Mouse (Mus musculus): ENCODE measurements around the gene Impdh1. TPM values are rescaled to one million over a fixed set of nuclear protein-coding genes. Genes with fewer than 3 reads are reported as not detected.
A peak's percentile ranks its signal among the peaks of the same experiment; 100 is the strongest.

Gene Impdh1
- polyA plus RNA-seq, 1 experiment from 2014 or later: 44.9 TPM

DNA sequence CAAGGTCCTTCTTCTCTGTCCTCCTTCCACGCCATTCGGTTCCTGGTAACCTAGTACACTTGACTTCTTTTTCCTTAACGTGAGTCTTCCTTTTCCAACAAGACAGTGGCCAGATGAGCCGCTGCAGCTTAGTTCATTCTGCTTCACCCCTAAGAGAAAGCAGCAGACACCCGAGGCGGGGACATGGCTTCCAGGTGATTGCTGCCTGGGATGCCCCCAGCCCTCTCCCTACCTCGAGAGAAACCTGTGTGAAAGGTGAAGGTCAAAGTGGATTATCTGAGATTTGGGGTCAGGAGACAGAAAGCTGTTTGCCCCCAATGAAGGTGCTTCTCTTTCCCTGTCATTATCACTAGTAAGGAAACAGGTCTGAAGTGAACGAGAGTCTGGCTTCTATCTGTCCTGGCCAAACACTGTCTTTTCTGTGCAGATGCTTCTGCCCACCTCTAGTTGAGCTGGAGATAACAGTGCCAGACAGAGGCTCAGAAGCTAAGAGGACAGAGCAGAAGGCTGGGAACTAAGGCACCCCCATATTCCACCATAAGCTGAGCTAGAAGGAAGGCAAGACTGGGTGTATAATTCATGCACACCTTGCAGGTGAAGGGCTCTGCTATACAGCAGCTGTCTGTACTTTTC, 16.8 kb downstream of the Impdh1 start:
- H3K27ac ChIP-seq: no peak overlapping the region
- peaks cover 15% of the 10 kb centered on the region; the same call in 1 of the 2 replicates for H3K27me3 ChIP-seq
- no peak overlapping the region for H3K9ac ChIP-seq
- H3K4me3 ChIP-seq (replicated peaks): peak overlapping the region; percentile 44
- H3K4me2 ChIP-seq: peak overlapping the region; percentile 74
- no peaks in the 10 kb centered on the region for H3K9me3 ChIP-seq (replicated peaks)
- WGBS: 36% methylated on average over 8 of the region's 8 CpGs
- ATAC-seq (replicated peaks; ENCODE audit: low FRiP score): no peak
- peaks cover 15% of the 10 kb centered on the region for H3K4me1 ChIP-seq
- H3K36me3 ChIP-seq: peaks cover 28% of the 10 kb centered on the region

DNA sequence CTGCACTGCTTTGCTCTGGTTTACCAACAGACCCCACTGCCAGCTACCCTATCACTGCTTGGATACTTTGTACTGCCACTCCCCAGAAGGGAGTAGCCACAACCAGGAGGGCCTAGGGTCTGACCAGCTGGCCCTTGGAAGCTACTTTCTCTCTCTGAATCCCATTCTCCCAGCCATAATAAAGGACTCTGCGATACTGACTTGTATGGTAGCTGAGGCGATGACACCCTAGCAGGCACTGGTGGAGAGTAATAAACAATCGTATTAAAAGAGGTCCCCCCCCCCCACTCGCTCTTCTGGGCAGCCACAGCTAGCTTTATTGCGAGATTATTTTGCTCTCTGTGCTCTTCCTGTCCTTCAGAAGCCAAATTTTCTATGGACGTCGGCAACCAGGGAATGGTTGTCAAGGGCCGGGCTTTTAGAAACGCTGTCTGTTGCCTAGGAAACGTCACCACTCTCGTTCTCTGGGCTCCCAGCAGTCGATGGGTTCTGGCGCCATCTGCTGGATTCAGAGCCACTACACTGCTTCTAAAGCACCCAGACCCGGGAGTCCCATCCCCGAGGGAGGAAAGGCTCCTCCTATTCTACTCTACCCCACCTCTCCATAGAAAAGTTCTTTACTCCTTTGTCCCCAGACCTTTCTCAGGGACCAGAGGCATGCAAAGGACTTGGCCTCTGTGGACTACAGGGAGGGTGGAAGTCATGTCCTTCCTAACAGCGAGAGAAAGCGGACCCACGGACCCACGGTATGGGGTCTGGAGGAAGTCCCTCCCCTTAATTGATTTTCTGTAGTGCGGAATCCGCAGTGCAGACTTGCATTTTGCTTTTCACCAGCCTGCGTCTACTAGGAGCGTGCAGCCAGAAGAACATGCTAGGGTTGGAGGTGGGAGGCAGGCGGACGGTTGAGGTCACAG, 17.6 kb downstream of the Impdh1 start:
- H3K4me1 ChIP-seq: peaks cover 15% of the 10 kb centered on the region
- ATAC-seq (replicated peaks; ENCODE audit: low FRiP score): peak; percentile 80
- H3K9me3 ChIP-seq (replicated peaks): no peaks in the 10 kb centered on the region
- H3K4me3 ChIP-seq (replicated peaks): peak overlapping the region; percentile 44
- peaks cover 15% of the 10 kb centered on the region; the same call in 1 of the 2 replicates for H3K27me3 ChIP-seq
- no peak overlapping the region for H3K27ac ChIP-seq
- H3K36me3 ChIP-seq: peaks cover 20% of the 10 kb centered on the region
- H3K4me2 ChIP-seq: peak overlapping the region; percentile 74
- no peak overlapping the region for H3K9ac ChIP-seq
- WGBS: 12% methylated on average over 25 of the region's 25 CpGs

DNA sequence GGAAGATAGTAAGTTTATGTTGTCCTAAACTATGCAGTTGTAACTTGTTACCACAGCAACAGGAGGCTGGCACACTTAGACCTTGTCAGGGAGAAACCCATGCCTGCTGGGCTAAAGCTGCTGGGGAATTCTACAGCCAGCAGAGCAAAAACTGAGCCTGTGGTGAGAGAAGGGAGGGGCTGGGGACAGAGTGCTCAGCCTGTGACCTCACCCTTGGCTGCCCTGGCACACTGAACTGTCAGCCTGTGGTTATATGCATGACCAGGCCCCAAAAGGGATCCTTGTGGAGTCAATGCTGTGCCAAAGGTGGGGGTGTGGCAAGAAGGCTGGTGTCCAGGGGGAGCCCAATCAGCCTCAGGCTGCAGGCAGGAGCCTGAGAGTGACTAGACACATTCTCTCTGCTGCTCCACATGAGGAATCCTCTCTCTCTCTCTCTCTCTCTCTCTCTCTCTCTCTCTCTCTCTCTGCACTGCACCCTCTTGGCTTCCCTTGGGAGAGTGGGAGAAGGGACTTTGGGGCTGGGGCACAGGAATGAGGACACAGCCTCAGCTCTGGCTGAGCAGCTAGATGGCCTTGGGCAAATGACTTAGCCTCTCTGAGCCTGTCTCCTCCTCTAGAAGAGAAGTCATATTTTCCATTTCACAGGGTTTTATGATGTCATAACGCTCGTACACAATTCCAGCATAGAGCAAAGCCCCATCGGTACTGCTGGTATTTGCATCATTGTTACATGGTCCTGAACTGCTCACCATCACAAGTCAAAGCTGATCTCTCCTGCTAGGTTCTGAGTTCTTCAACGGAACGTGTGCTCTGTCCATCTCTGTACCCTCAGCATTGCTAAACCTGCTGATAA, 20.1 kb downstream of the Impdh1 start:
- Histone ChIP-seq H3K4me1 (peaks cover 15% of the 10 kb centered on the region), H3K27me3 (peaks cover 15% of the 10 kb centered on the region; the same call in 1 of the 2 replicates), H3K9me3 (replicated peaks) (no peaks in the 10 kb centered on the region), H3K9ac (no peak overlapping the region), H3K4me2 (no peak overlapping the region), H3K4me3 (replicated peaks) (no peak overlapping the region), H3K27ac (no peak overlapping the region), H3K36me3 (peaks cover 2% of the 10 kb centered on the region; the same call in 1 of the 2 replicates)
- peak; percentile 19; the same call in 1 of the 2 replicates for ATAC-seq (replicated peaks; ENCODE audit: low FRiP score)
- WGBS: 80% methylated on average over 5 of the region's 5 CpGs

DNA sequence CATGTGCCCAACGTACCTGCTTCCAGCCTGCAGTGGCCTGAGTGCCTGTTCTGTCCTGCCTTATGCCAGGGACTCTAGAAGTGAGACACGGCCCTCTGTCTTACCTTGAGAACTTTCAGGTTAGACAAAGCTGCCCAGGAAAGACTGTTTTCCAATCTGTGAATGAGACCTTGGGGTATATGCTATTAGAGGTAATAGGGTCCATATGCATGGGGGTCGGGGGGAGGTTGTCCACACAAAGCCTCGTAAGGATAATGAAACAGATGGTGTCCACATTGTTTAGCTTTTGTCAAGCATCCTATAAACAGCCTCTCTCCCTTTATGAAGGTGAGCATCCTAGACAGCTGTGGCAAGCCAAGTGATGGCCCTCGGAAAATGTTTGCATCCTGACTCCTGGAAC, 21.0 kb downstream of the Impdh1 start:
- peaks cover 15% of the 10 kb centered on the region for H3K4me1 ChIP-seq
- no peak overlapping the region for H3K27ac ChIP-seq
- ATAC-seq (replicated peaks; ENCODE audit: low FRiP score): no peak
- no peaks in the 10 kb centered on the region for H3K36me3 ChIP-seq
- no peak overlapping the region for H3K9ac ChIP-seq
- H3K4me2 ChIP-seq: no peak overlapping the region
- H3K27me3 ChIP-seq: peaks cover 15% of the 10 kb centered on the region; the same call in 1 of the 2 replicates
- H3K9me3 ChIP-seq (replicated peaks): no peaks in the 10 kb centered on the region
- 83% methylated on average over 5 of the region's 5 CpGs for WGBS
- H3K4me3 ChIP-seq (replicated peaks): no peak overlapping the region

DNA sequence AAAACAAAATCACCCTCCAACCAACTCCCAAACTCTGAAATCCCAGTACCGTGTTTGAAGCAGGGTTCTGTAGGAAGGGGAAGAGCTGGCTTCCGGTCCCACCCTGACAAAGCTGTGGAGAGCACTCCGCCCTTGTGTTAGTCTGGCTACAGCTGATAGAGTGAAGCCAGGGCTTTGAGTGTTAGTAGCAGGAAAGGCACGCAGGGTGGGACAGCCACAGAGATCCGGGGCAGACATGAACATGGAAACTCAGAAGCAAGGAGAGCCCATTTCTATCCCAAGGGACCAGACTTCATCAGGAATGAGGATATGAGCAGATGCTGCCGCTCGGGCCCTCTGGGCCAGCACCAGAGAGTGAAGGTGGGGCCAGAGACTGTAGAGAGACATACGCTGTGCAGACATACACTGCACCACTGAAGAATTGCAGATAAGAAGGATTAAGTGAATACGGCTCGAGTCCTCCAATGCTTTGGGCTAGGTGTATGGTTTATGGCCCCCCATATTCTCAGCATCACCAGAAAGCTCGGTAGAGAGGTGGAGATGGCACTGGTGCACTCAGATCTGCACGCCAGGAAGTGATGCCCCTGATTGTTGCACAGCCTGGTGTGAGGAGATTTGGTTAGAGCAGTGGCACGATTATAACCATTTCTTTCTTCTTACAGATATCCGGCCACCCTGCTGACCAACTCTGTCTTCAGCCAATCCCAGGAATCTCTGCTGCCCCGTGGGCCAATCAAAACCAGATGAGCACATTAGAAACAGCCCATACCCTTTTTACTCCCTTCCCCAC, 22.0 kb downstream of the Impdh1 start:
- no peak for ATAC-seq (replicated peaks; ENCODE audit: low FRiP score)

DNA sequence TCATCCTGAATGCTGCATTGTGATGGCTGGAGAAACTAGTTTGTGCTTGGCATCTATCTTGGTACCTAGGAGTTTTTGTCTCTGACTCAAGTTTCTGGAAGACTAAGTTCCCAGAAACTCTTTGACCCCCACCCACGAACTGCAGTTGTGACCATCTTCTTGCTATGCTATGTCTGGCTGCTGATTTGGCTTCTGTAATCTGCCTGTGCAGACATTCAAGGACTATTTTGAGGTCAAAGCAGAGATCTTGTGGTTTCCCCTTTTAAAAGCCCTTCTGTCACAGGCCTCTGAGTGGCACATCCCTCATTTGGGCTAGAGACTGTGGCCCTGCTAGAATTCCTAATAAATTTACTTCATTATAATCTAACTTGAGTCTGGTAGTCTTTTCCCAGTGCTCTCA, 28.2 kb downstream of the Impdh1 start:
- Histone ChIP-seq H3K36me3 (no peaks in the 10 kb centered on the region), H3K27me3 (peaks cover 18% of the 10 kb centered on the region), H3K9ac (no peak overlapping the region), H3K4me3 (replicated peaks) (no peak overlapping the region), H3K4me1 (no peaks in the 10 kb centered on the region), H3K4me2 (no peak overlapping the region), H3K27ac (no peak overlapping the region), H3K9me3 (replicated peaks) (no peaks in the 10 kb centered on the region)
- no peak for ATAC-seq (replicated peaks; ENCODE audit: low FRiP score)
- WGBS: 80% methylated on average over 1 of the region's 1 CpGs

More for the DNA sequence above, 22.0 kb downstream of the Impdh1 start:
- no peak overlapping the region for H3K9ac ChIP-seq
- WGBS: 71% methylated on average over 15 of the region's 15 CpGs
- H3K4me2 ChIP-seq: no peak overlapping the region
- H3K4me1 ChIP-seq: peaks cover 12% of the 10 kb centered on the region
- H3K27me3 ChIP-seq: peaks cover 15% of the 10 kb centered on the region; the same call in 1 of the 2 replicates
- no peak overlapping the region for H3K27ac ChIP-seq
- no peak overlapping the region for H3K4me3 ChIP-seq (replicated peaks)
- no peaks in the 10 kb centered on the region for H3K36me3 ChIP-seq
- no peaks in the 10 kb centered on the region for H3K9me3 ChIP-seq (replicated peaks)

DNA sequence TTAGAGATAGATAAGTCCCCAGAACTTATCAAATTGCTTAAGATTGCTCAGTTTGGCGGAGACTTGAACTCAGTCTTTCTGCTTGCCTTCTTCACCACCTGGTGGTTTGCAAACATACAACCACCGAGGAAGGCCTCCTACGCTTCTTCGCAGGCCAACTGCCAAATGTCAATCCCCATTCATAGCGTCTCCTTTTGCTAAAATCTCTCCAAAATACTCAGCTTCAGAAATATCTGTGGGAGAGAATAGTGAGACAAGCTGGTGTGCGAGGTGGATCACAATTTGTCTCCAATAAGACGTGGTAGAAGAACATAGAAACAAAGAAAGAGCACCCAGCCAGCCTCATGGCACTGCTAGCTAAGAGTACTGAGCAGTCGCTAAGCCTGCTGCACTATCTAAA, 36.3 kb downstream of the Impdh1 start:
- ATAC-seq (replicated peaks; ENCODE audit: low FRiP score): no peak
- 56% methylated on average over 8 of the region's 8 CpGs for WGBS

DNA sequence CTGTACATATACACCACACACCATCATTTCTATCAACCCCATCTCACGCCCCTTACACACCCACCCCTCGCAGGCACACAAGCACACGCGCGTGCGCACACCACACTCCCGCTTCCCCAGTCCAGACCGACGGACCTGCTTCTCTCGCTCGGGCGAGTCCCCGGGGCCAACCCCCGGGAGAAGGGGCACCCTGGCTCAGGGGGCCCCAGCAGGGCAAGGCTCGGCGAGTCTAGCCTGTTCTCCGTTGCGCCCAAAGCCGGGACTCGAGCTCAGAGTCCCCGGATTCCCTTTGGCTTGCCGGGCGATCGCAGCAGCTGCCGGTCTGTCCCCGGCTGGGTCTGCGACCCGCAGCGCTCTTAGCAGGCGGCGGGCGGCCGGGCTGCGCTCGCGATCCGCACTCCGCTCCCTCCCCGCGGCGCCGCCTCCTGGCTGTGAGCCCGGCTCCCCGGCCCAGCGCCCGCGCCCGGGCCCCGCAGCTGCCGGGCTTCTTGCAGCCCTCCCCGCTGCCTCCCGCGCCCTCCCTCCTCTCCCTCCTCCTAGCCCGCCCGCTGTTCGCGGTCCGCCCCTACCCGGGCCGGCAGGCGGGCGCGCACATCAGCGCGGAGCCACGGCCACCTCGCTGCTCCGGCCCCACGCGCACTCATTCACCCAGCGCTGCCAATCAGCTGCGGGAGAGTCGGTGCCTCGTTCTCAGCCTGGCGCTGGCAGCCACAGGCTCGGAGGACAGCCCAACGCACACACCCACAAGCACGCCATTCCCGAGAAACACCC, 37.1 kb downstream of the Impdh1 start, which contains the start of gene Prrt4:
Prrt4 (minus strand) TSS at position 697 of the 771 bp plus-strand sequence.
- Histone ChIP-seq H3K4me3 (replicated peaks) (peak within 1 kb of the TSS; percentile 65), H3K4me2 (peak within 1 kb of the TSS; percentile 98), H3K4me1 (peaks cover 16% of the 10 kb centered on the region), H3K27ac (peak within 1 kb of the TSS; percentile 41; the same call in 1 of the 2 replicates), H3K36me3 (no peaks in the 10 kb centered on the region), H3K27me3 (peaks cover 79% of the 10 kb centered on the region), H3K9ac (peak within 1 kb of the TSS; percentile 69), H3K9me3 (replicated peaks) (no peaks in the 10 kb centered on the region)
- peak; percentile 74 for ATAC-seq (replicated peaks; ENCODE audit: low FRiP score)
- WGBS: under 1% methylated on average over 75 of the region's 79 CpGs

More for the DNA sequence above, 36.3 kb downstream of the Impdh1 start:
- H3K4me3 ChIP-seq (replicated peaks): peak overlapping the region; percentile 65
- H3K9me3 ChIP-seq (replicated peaks): no peaks in the 10 kb centered on the region
- H3K27me3 ChIP-seq: peaks cover 78% of the 10 kb centered on the region
- peaks cover 16% of the 10 kb centered on the region for H3K4me1 ChIP-seq
- no peak overlapping the region for H3K27ac ChIP-seq
- no peaks in the 10 kb centered on the region for H3K36me3 ChIP-seq
- no peak overlapping the region for H3K9ac ChIP-seq
- peak overlapping the region; percentile 98 for H3K4me2 ChIP-seq

DNA sequence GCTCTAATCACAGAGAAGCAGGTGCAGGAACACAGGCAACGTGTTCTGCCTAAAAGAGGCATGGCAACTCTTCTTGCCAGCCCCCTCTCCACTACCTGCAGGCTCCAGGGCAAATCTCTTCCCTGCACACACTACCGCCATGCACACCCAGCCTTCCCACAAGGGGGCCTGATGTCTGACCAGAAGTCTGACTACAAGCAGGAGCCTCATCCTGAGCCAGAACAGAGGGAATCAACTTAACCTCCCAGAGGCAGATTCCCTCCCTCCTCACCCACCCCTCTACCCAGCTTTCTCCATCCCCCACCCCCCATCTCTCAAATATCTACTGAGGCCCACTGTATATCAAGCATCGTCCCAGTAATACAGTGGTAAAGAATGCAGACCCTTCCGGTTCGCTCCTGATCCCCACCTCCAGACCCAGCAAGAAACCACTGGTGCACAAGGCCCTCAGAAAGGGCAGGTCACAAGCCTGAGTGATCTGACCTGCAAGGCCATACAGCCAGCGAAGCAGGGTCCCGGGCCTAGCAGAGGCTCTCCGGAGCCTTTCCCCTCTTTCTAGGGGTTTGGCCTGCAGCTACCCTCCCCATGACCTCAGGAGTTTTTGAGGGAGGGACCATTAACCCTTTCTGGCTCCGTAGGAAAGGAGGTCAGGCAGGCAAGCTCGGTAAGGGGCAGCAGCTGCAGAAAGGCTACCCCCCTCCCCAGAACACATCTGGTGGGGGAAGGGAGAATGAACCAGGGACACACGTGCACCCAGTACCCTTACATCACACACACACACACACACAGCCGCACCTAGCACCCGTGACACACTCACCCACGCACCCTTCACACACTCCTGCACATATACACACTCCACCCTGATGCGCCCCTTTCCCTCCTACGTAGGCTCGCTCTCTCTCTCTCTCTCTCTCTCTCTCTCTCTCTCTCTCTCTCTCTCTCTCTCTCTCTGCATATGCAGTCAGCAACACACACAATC, 38.0 kb downstream of the Impdh1 start:
- H3K4me2 ChIP-seq: peak overlapping the region; percentile 98
- peaks cover 16% of the 10 kb centered on the region for H3K4me1 ChIP-seq
- H3K27ac ChIP-seq: no peak overlapping the region
- WGBS: 23% methylated on average over 17 of the region's 17 CpGs
- H3K9ac ChIP-seq: no peak overlapping the region
- ATAC-seq (replicated peaks; ENCODE audit: low FRiP score): peak; percentile 66
- peak overlapping the region; percentile 65 for H3K4me3 ChIP-seq (replicated peaks)
- H3K9me3 ChIP-seq (replicated peaks): no peaks in the 10 kb centered on the region
- H3K27me3 ChIP-seq: peaks cover 88% of the 10 kb centered on the region
- H3K36me3 ChIP-seq: no peaks in the 10 kb centered on the region
